Mouse (Mus musculus) fat pad, adult 2 months (tissue): ENCODE data around the gene Tnfrsf8.

ENCODE experiments used
- DNase-seq: peaks from one replicate; pipeline ENCODE4 v3.0.0-alpha.2; 2011; ENCODE audit warnings: low read depth, low spot score; ENCODE audit errors: extremely low read depth

The Tnfrsf8 gene

DNA sequence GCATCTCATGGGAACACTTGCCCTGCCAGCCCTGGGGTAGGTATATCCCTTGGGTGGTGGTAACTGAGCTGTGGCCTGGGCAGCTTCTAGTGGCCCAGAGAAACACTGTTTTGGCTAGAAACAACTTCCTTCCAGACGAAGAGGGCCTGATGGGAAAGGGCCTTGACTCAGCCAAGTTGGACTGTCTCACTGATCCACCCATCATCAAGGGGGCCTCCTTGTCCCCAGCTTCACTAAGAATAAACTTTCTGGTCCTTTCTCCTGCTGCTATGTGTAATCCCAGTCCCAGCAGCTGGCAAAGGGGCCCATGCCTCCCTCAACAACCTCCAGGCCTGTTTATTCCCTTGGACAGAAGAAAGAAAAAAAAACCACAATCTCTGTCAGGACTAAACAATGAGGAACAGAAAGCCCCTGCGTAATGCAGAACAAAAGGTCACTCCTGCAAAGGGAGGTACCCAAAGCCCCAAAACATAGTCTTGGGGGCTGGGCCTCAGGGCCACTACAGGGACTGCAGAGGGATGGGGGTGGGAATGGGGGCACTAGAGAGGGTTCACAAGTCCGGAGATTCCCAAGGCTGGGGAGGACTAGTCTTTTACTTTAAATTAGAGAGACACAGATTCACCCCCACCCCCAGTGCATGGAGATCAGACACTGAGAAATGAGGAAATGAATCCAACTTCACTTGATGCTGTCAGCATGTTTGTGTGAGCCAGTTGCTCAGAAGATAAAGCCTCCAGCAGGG, 81.3 kb downstream of the Tnfrsf8 start:
- no peak for DNase-seq

GRCm38 (mm10) chr4:145231732-145232131, 83.2 kb downstream of the Tnfrsf8 start:
- no peak for DNase-seq

DNA sequence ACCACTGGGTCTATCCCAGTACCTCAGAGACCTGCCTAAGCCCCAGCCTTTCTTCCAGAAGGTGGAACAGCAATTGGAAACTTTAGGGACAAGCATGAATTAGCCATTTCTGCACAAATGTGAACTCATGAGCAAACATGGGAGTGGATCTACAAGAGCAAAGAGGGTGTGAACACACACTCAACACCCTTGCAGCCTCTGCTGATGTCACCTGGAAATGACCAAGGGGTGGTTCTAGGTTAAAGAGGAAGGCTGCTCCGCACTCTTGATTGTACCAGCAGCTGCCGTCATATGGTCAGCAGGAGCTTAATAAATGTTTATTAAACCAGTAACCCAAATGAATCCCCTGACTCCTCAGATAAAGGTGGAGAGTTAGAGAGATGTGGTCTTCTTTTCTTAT, 84.3 kb downstream of the Tnfrsf8 start:
- DNase-seq = no peak

- no peak for DNase-seq
These were observed 85.3 kb downstream of the Tnfrsf8 start for GRCm38 (mm10) chr4:145229524-145230163.

GRCm38 (mm10) chr4:145229051-145229450, 85.9 kb downstream of the Tnfrsf8 start:
- DNase-seq = no peak

DNA sequence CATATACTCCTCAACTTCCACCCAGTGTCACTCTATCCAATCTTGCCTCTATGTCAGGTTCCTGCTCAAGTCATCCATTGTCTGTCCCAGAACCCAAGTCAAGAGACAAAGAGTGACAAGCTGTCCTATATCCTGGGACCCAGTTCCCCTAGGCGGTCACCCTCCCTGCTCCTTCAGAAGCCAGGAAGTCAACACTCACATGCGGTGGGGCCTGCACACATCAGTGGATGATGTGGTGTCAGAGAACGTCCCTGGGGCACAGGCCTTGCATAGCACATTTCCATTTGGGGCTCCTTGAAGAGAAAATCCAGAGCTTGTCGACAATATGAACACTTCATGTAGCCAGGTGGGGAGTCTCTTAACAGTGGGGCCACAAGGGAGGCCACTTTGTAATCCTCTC, 90.4 kb downstream of the Tnfrsf8 start:
- DNase-seq = no peak

DNA sequence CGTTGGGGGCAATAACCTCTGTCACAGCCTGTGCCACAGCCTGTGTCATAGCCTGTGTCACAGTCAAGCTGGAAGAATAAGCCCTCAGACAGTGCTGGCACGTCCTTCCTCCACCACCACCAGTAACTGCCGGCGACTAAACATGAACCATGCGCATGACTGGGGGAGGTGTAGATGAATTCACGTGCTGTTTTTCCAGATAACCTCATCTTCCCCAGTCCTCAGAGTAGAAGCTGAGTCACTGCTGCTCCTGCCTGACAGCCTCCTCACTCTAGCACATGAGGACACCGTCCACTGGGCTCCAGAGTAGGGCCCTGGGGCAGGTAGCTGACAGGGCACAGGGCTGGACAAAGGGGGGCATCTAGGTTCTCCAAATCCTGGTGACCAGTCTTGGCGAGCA, 92.9 kb downstream of the Tnfrsf8 start:
- no peak for DNase-seq

DNA sequence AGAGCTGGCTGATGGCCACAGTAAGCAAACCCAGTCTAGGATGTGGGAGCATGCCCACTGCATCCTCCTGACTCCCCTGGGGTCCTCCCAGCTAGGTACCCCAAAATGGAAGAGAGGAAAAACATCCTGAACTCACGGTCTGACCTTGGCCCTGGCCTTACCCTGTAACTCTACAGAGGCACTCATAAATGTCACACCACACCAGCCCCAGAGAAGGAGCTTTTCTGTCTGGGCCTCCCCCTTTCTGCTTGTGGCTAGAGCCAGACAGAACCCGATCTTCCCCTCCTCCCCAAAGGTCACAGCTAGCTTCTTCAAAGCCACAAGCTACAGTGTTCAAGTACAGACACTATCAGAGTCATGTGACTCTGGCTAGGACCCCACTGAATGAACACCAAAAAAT, 93.6 kb downstream of the Tnfrsf8 start:
- DNase-seq = no peak

- DNase-seq = no peak
These were observed 95.0 kb downstream of the Tnfrsf8 start for GRCm38 (mm10) chr4:145220001-145220400.

DNA sequence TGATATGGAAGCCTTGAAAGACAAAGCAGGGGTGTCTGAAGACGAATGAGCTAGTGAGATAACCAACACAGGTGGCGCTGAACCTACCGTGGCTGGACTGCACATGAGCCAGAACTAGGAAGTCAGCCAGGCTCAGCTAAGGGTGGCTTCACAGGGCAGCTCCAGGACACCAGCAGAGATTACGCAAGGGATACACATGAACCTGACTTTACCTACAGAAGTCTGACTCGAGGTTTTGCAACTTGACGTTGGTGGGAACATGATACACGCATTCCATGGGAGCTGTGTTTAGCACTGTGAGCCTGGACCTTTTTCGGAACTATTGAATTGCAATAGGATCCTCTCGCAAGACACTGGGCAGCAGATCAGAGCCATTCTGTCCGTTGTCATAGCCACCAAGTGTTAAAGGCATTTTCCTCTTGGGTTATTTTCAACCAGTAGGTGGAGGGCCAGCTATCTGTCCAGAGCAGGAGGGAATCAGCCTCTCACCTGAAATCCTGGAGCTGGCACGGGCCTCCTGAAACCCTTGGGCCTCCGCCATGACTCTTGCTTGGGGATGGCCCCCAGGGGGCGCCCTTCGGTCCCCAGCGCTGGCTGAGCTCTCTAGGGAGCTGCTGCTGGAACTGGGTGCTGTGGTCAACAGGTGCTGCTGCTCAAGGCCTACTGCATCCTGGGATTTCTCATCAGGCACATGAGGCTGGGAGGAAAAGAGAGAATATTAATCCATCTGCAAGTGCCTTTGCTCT, 95.6 kb downstream of the Tnfrsf8 start:
- DNase-seq = peak; percentile 74

- peak; percentile 85 for DNase-seq
These were observed 97.1 kb downstream of the Tnfrsf8 start for GRCm38 (mm10) chr4:145217837-145218236.
